Mouse (Mus musculus): ENCODE measurements at regions not wholly inside any gene's neighbourhood (a gene's known extent, or its start where the extent isn't known, plus 50 kb on each side); places are given as distances from the start of the nearest gene placed in this dataset.

GRCm38 (mm10) chr4:153003338-153003737 lies 479.3 kb downstream of the Ajap1 start:
- H3K9me3 ChIP-seq (ENCODE audit: low read length) = no peaks in the 10 kb centered on the region; the same call in 1 of the 2 replicates
- H3K4me3 ChIP-seq (ENCODE audit: low read depth, low read length) = no peak overlapping the region
- no peak overlapping the region for H3K27ac ChIP-seq (ENCODE audit: low read depth)
- no peak for TF ChIP-seq EP300 (IDR thresholded peaks at IDR 0.05; ENCODE audit: low read depth)
- WGBS (ENCODE audit: insufficient replicate concordance) = 50% methylated on average over 3 of the region's 3 CpGs
- no peak for ATAC-seq
- no peak overlapping the region for H3K4me2 ChIP-seq (ENCODE audit: low read depth, low read length)
- DNase-seq = no peak
- no peaks in the 10 kb centered on the region for H3K27me3 ChIP-seq (ENCODE audit: insufficient read depth, low read length)
- H3K36me3 ChIP-seq (replicated peaks; ENCODE audit: insufficient read depth, low read length) = no peaks in the 10 kb centered on the region
- no peak overlapping the region for H3K9ac ChIP-seq (replicated peaks)
- H3K4me1 ChIP-seq (ENCODE audit: insufficient read depth) = no peaks in the 10 kb centered on the region

DNA sequence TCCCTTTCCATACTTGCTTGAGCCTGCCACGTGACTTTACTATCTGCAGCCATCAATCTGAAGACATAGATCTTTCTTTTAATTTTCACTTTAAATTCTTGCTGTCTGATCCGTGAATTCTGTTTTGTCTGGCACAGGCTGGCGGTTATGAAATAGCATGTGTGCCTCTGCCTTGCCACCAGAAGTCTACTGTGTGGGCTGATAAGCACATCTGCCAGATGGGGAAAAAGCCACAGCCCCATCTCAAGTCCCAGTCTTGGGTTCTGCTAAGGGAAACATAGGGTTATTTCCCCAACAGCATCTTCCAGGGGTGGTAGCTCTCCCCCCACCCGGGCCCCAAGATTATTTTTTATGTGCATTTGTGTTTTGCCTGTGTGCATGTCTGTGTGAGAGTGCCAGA lies 480.1 kb downstream of the Ajap1 start:
- Histone ChIP-seq H3K4me3 (ENCODE audit: low read depth, low read length) (no peak overlapping the region), H3K27ac (ENCODE audit: low read depth) (no peak overlapping the region), H3K27me3 (ENCODE audit: insufficient read depth, low read length) (no peaks in the 10 kb centered on the region), H3K4me2 (ENCODE audit: low read depth, low read length) (no peak overlapping the region), H3K9me3 (ENCODE audit: low read length) (no peaks in the 10 kb centered on the region; the same call in 1 of the 2 replicates), H3K36me3 (replicated peaks; ENCODE audit: insufficient read depth, low read length) (no peaks in the 10 kb centered on the region), H3K4me1 (ENCODE audit: insufficient read depth) (no peaks in the 10 kb centered on the region), H3K9ac (replicated peaks) (no peak overlapping the region)
- WGBS (ENCODE audit: insufficient replicate concordance) = 60% methylated on average over 4 of the region's 4 CpGs
- ATAC-seq (no peak), DNase-seq (no peak)
- no peak for TF ChIP-seq EP300 (IDR thresholded peaks at IDR 0.05; ENCODE audit: low read depth)
- TF ChIP-seq CTCF (IDR thresholded peaks at IDR 0.05; ENCODE audit: low read depth) = no peak

GRCm38 (mm10) chr4:153001761-153002160 lies 480.9 kb downstream of the Ajap1 start:
- Histone ChIP-seq H3K27me3 (ENCODE audit: insufficient read depth, low read length) (no peaks in the 10 kb centered on the region), H3K27ac (ENCODE audit: low read depth) (no peak overlapping the region), H3K9ac (replicated peaks) (no peak overlapping the region), H3K9me3 (ENCODE audit: low read length) (no peaks in the 10 kb centered on the region; the same call in 1 of the 2 replicates), H3K36me3 (replicated peaks; ENCODE audit: insufficient read depth, low read length) (no peaks in the 10 kb centered on the region), H3K4me3 (ENCODE audit: low read depth, low read length) (no peak overlapping the region), H3K4me2 (ENCODE audit: low read depth, low read length) (no peak overlapping the region), H3K4me1 (ENCODE audit: insufficient read depth) (no peaks in the 10 kb centered on the region)
- TF ChIP-seq CTCF (IDR thresholded peaks at IDR 0.05; ENCODE audit: low read depth) (no peak), EP300 (IDR thresholded peaks at IDR 0.05; ENCODE audit: low read depth) (no peak)
- DNase-seq (no peak), ATAC-seq (no peak)
- 78% methylated on average over 6 of the region's 6 CpGs for WGBS (ENCODE audit: insufficient replicate concordance)

GRCm38 (mm10) chr4:152999526-152999925 lies 483.1 kb downstream of the Ajap1 start:
- DNase-seq = no peak
- no peak for ATAC-seq
- no peak overlapping the region for H3K9ac ChIP-seq (replicated peaks)
- no peak overlapping the region for H3K4me2 ChIP-seq (ENCODE audit: low read depth, low read length)
- 64% methylated on average over 18 of the region's 18 CpGs for WGBS (ENCODE audit: insufficient replicate concordance)
- H3K4me3 ChIP-seq (ENCODE audit: low read depth, low read length) = no peak overlapping the region
- TF ChIP-seq CTCF (IDR thresholded peaks at IDR 0.05; ENCODE audit: low read depth) = no peak
- TF ChIP-seq EP300 (IDR thresholded peaks at IDR 0.05; ENCODE audit: low read depth) = no peak
- H3K4me1 ChIP-seq (ENCODE audit: insufficient read depth) = no peaks in the 10 kb centered on the region
- H3K27ac ChIP-seq (ENCODE audit: low read depth) = no peak overlapping the region
- no peaks in the 10 kb centered on the region for H3K36me3 ChIP-seq (replicated peaks; ENCODE audit: insufficient read depth, low read length)
- H3K27me3 ChIP-seq (ENCODE audit: insufficient read depth, low read length) = no peaks in the 10 kb centered on the region
- no peaks in the 10 kb centered on the region for H3K9me3 ChIP-seq (ENCODE audit: low read length)

DNA sequence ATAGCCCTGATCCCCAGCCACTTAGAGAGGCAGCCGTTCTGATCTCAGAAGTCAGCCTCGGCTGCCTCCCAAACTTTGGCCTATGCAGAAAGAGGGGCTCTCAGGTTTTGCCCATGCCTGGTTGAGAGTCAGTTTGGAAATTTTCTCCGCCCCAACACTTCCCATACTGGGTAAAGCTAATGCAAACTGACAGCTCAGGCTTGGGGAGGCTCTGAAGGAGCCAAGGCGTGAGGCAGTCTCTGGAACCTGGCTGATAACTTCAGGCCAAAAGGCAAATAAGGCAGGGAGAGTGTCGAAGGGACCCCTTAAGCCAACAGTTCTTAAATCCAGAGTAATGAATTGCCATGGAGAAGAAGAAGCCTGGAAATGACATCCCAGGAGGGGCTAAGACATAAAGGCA lies 485.4 kb downstream of the Ajap1 start:
- no peak overlapping the region for H3K9ac ChIP-seq (replicated peaks)
- no peak overlapping the region for H3K4me3 ChIP-seq (ENCODE audit: low read depth, low read length)
- H3K4me1 ChIP-seq (ENCODE audit: insufficient read depth) = no peaks in the 10 kb centered on the region
- H3K4me2 ChIP-seq (ENCODE audit: low read depth, low read length) = no peak overlapping the region
- no peak for ATAC-seq
- no peak for TF ChIP-seq CTCF (IDR thresholded peaks at IDR 0.05; ENCODE audit: low read depth)
- TF ChIP-seq EP300 (IDR thresholded peaks at IDR 0.05; ENCODE audit: low read depth) = no peak
- H3K27ac ChIP-seq (ENCODE audit: low read depth) = no peak overlapping the region
- H3K36me3 ChIP-seq (replicated peaks; ENCODE audit: insufficient read depth, low read length) = no peaks in the 10 kb centered on the region
- no peaks in the 10 kb centered on the region for H3K9me3 ChIP-seq (ENCODE audit: low read length)
- 62% methylated on average over 5 of the region's 5 CpGs for WGBS (ENCODE audit: insufficient replicate concordance)
- no peak for DNase-seq
- no peaks in the 10 kb centered on the region for H3K27me3 ChIP-seq (ENCODE audit: insufficient read depth, low read length)

GRCm38 (mm10) chr4:152996641-152997040 lies 486.0 kb downstream of the Ajap1 start:
- Histone ChIP-seq H3K4me2 (ENCODE audit: low read depth, low read length) (no peak overlapping the region), H3K36me3 (replicated peaks; ENCODE audit: insufficient read depth, low read length) (no peaks in the 10 kb centered on the region), H3K27ac (ENCODE audit: low read depth) (no peak overlapping the region), H3K4me3 (ENCODE audit: low read depth, low read length) (no peak overlapping the region), H3K9ac (replicated peaks) (no peak overlapping the region), H3K27me3 (ENCODE audit: insufficient read depth, low read length) (no peaks in the 10 kb centered on the region), H3K4me1 (ENCODE audit: insufficient read depth) (no peaks in the 10 kb centered on the region), H3K9me3 (ENCODE audit: low read length) (no peaks in the 10 kb centered on the region)
- ATAC-seq = no peak
- WGBS (ENCODE audit: insufficient replicate concordance) = 62% methylated on average over 2 of the region's 2 CpGs
- TF ChIP-seq CTCF (IDR thresholded peaks at IDR 0.05; ENCODE audit: low read depth) (no peak), EP300 (IDR thresholded peaks at IDR 0.05; ENCODE audit: low read depth) (no peak)
- DNase-seq = no peak

- no peak overlapping the region for H3K4me3 ChIP-seq (ENCODE audit: low read depth, low read length)
- no peak for ATAC-seq
- no peak overlapping the region for H3K27ac ChIP-seq (ENCODE audit: low read depth)
- H3K27me3 ChIP-seq (ENCODE audit: insufficient read depth, low read length) = no peaks in the 10 kb centered on the region
- H3K4me2 ChIP-seq (ENCODE audit: low read depth, low read length) = no peak overlapping the region
- no peak overlapping the region for H3K9ac ChIP-seq (replicated peaks)
- no peaks in the 10 kb centered on the region for H3K36me3 ChIP-seq (replicated peaks; ENCODE audit: insufficient read depth, low read length)
- 51% methylated on average over 5 of the region's 5 CpGs for WGBS (ENCODE audit: insufficient replicate concordance)
- H3K4me1 ChIP-seq (ENCODE audit: insufficient read depth) = no peaks in the 10 kb centered on the region
- no peak for TF ChIP-seq EP300 (IDR thresholded peaks at IDR 0.05; ENCODE audit: low read depth)
- TF ChIP-seq CTCF (IDR thresholded peaks at IDR 0.05; ENCODE audit: low read depth) = no peak
- DNase-seq = no peak
- H3K9me3 ChIP-seq (ENCODE audit: low read length) = no peaks in the 10 kb centered on the region
These were observed 487.5 kb downstream of the Ajap1 start for GRCm38 (mm10) chr4:152995052-152995595.
